In the genomic region with DNA sequence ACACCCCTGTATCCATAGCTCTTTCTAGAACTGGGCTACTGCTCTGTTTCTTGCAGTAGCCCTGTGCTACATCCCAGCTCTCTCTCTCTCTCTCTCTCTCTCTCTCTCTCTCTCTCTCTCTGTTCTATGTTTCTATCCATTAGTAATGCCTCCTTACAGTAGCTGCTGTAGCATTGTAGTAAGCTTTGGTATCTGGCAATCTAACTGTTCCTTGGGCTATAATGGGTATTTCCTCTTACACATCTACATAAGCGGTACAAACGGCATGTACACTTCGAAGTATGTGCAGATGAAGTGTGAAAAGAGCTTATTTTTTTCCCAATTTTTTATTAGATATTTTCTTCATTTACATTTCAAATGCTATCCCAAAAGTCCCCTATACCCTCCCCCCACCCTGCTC, we compare ENCODE assay signal across 28 mouse cellular contexts. TPM values are rescaled to one million over a fixed set of nuclear protein-coding genes. Genes with fewer than 3 reads are reported as not detected.
A peak's percentile ranks its signal among the peaks of the same experiment; 100 is the strongest.
DNase-seq lines count a peak whose midpoint lies in the region; ATAC-seq and TF ChIP-seq lines count a peak whose summit lies in the region.
"Had no signal": no experiment of that assay in that cellular context is flagged by ENCODE, and none has a peak within 500 bp of the region (broad histone marks: within the 10 kb centered on the region; RNA-seq: fewer than 3 reads in every experiment).

No protein-coding gene starts in this region.

- peaks cover 7% of the 10 kb centered on the region; the same call in 1 of the 2 replicates for H3K79me2 ChIP-seq in MEL (ENCODE audit: control insufficient read depth, insufficient read depth, low read length, poor library complexity)

- no peak for ATAC-seq in liver, embryonic 12.5 days
- ATAC-seq: forebrain, embryonic 14.5 days; forebrain, embryonic 16.5 days had no signal

- H3K4me3 ChIP-seq in liver, embryonic 12.5 days: no peak overlapping the region
- H3K4me3 ChIP-seq in MEL (ENCODE audit: control insufficient read depth in 1 of 2, insufficient read depth in 1 of 2, low read depth in 2 of 2, low read length in 2 of 2): peak overlapping the region in 1 of 2 experiments; percentile 44; a peak in 2 of 4 replicates
- H3K4me3 ChIP-seq: embryonic facial prominence, embryonic 13.5 days; embryonic facial prominence, embryonic 15.5 days; erythroblast, embryonic 14.5 days; forebrain, embryonic 10.5 days; forebrain, embryonic 12.5 days had no signal

- TF ChIP-seq EP300 in MEL (IDR thresholded peaks at IDR 0.05; ENCODE audit: low read depth in 1 of 2, low read length in 2 of 2): peak; percentile 64 to 77

- no peak for TF ChIP-seq RAD21 in MEL (IDR thresholded peaks at IDR 0.05; ENCODE audit: low read depth, low read length)

- TF ChIP-seq POLR2A in MEL (IDR thresholded peaks at IDR 0.05; ENCODE audit: control insufficient read depth in 1 of 2, insufficient read depth in 1 of 2, low read depth in 1 of 2, low read length in 2 of 2, poor library complexity in 1 of 2): no peak

- 81% methylated on average over 3 of the region's 3 CpGs for WGBS in liver, embryonic 12.5 days (ENCODE audit: insufficient replicate concordance)

- TF ChIP-seq CTCF in MEL (IDR thresholded peaks at IDR 0.05 in 2 of 3, conservative IDR thresholded peaks at IDR 0.05 in 1 of 3; ENCODE audit: control insufficient read depth in 1 of 3, insufficient read depth in 1 of 3, low read depth in 2 of 3, low read length in 3 of 3, poor library complexity in 1 of 3, severe bottlenecking in 1 of 3): no peak

- peaks cover 71% of the 10 kb centered on the region for H3K4me1 ChIP-seq in liver, embryonic 12.5 days
- peaks cover 28 to 30% of the 10 kb centered on the region in 2 experiments for H3K4me1 ChIP-seq in MEL (ENCODE audit: control insufficient read depth in 1 of 2, insufficient read depth in 2 of 2, low read length in 2 of 2)

- H3K4me2 ChIP-seq in liver, embryonic 12.5 days: no peak overlapping the region
- H3K4me2 ChIP-seq: embryonic facial prominence, embryonic 13.5 days; embryonic facial prominence, embryonic 15.5 days; forebrain, embryonic 12.5 days had no signal

- H3K27ac ChIP-seq in liver, embryonic 12.5 days: peak overlapping the region; percentile 33; the same call in 1 of the 2 replicates
- peak overlapping the region; percentile 70 for H3K27ac ChIP-seq in MEL (ENCODE audit: control insufficient read depth, low read depth, low read length)
- H3K27ac ChIP-seq: embryonic facial prominence, embryonic 13.5 days; embryonic facial prominence, embryonic 15.5 days; forebrain, embryonic 10.5 days; forebrain, embryonic 12.5 days had no signal

- DNase-seq in liver: no peak
- DNase-seq in MEL (ENCODE audit: low read depth, low spot score): peak; percentile 65
- DNase-seq in spleen, postnatal 36 days (ENCODE audit: low spot score in 2 of 2): no peak
- DNase-seq in retina, postnatal 1 day: no peak
- DNase-seq: adrenal gland, adult 2 months; adrenal gland, postnatal 10 days; adrenal gland, postnatal 25 days; cerebellum, adult 11 months; cerebellum, adult 18-20 months; cerebellum, adult 8-10 months; cerebellum, adult 9-11 months; cerebellum, postnatal 14 days; cerebellum, postnatal 36 days; embryo, embryonic 11 days had no signal

- no peaks in the 10 kb centered on the region for H3K9me3 ChIP-seq in liver, embryonic 12.5 days (replicated peaks)
- H3K9me3 ChIP-seq in MEL (replicated peaks; ENCODE audit: insufficient read depth, low read length): no peaks in the 10 kb centered on the region
- H3K9me3 ChIP-seq: embryonic facial prominence, embryonic 13.5 days; embryonic facial prominence, embryonic 15.5 days; forebrain, embryonic 10.5 days; forebrain, embryonic 12.5 days; G1E had no signal

- no peaks in the 10 kb centered on the region for H3K27me3 ChIP-seq in liver, embryonic 12.5 days (replicated peaks)
- no peaks in the 10 kb centered on the region for H3K27me3 ChIP-seq in MEL (ENCODE audit: control insufficient read depth in 1 of 2, insufficient read depth in 2 of 2, low read length in 2 of 2)
- H3K27me3 ChIP-seq: embryonic facial prominence, embryonic 13.5 days; embryonic facial prominence, embryonic 15.5 days; forebrain, embryonic 12.5 days had no signal

- H3K36me3 ChIP-seq in liver, embryonic 12.5 days: peaks cover 19% of the 10 kb centered on the region
- H3K36me3 ChIP-seq in MEL (ENCODE audit: control insufficient read depth in 1 of 2, insufficient read depth in 2 of 2, low read length in 2 of 2): peaks cover 3 to 39% of the 10 kb centered on the region in 2 experiments; a peak in 3 of 4 replicates
- H3K36me3 ChIP-seq: embryonic facial prominence, embryonic 13.5 days; embryonic facial prominence, embryonic 15.5 days; forebrain, embryonic 10.5 days; forebrain, embryonic 12.5 days had no signal

- no peak overlapping the region for H3K9ac ChIP-seq in liver, embryonic 12.5 days
- H3K9ac ChIP-seq in MEL (ENCODE audit: control insufficient read depth, low read depth, low read length, poor library complexity, severe bottlenecking): peak overlapping the region; percentile 30
- H3K9ac ChIP-seq: embryonic facial prominence, embryonic 13.5 days; embryonic facial prominence, embryonic 15.5 days; forebrain, embryonic 12.5 days had no signal

TF ChIP-seq in MEL, 35 proteins besides CTCF, POLR2A, EP300 and RAD21:
- TF ChIP-seq KAT2A (conservative IDR thresholded peaks at IDR 0.05; ENCODE audit: low read depth, low read length) (no peak), SIN3A (IDR thresholded peaks at IDR 0.05; ENCODE audit: low read length) (peak; percentile 20; the same call in 1 of the 2 replicates), JUND (IDR thresholded peaks at IDR 0.05; ENCODE audit: low read depth, low read length) (0 out of 2 replicates have a peak, but pooled peaks have one; percentile 26), GATA1 (IDR thresholded peaks at IDR 0.05; ENCODE audit: low read depth, low read length) (peak; percentile 76), MAZ (IDR thresholded peaks at IDR 0.05; ENCODE audit: low read depth, low read length) (no peak), MYB (IDR thresholded peaks at IDR 0.05; ENCODE audit: low read depth, low read length) (peak; percentile 79), NELFE (IDR thresholded peaks at IDR 0.05; ENCODE audit: low read depth, low read length) (0 out of 2 replicates have a peak, but pooled peaks have one; percentile 21), GABPA (IDR thresholded peaks at IDR 0.05; ENCODE audit: low read depth, low read length) (no peak), MAX (IDR thresholded peaks at IDR 0.05; ENCODE audit: low read length) (peak; percentile 51; the same call in 1 of the 2 replicates), TCF12 (IDR thresholded peaks at IDR 0.05; ENCODE audit: low read depth, low read length) (peak; percentile 42; the same call in 1 of the 2 replicates), ZKSCAN1 (IDR thresholded peaks at IDR 0.05; ENCODE audit: low read depth, low read length) (no peak), USF1 (IDR thresholded peaks at IDR 0.05; ENCODE audit: low read depth, low read length) (no peak), TBP (IDR thresholded peaks at IDR 0.05; ENCODE audit: low read depth, low read length) (no peak), ETS1 (IDR thresholded peaks at IDR 0.05; ENCODE audit: low read depth, low read length) (peak; percentile 52; the same call in 1 of the 2 replicates), HCFC1 (IDR thresholded peaks at IDR 0.05; ENCODE audit: low read depth, low read length) (no peak)

RNA-seq across cellular contexts. Expression of a gene that starts 17.9 kb away (rescaled TPM):
- 20.3 and 24.8 TPM in 2 replicates for polyA plus RNA-seq in liver, embryonic 12.5 days (2016; fragmentation: Nextera tagmentation; extraction: Ambion mirVana)
- total RNA-seq in MEL (2012; rRNA removed): 15.2 and 17.5 TPM in 2 replicates
- polyA plus RNA-seq in MEL (2012; ENCODE audit: insufficient read depth in 1 of 2, insufficient read length in 2 of 2, low read depth in 1 of 2, low replicate concordance in 2 of 2, missing spikeins in 1 of 2): 10 to 100 TPM in 1 of 2 experiments, not detected in 1; 45.4 TPM

RNA-seq across cellular contexts. Expression of a gene that starts 33.1 kb away (rescaled TPM):
- polyA plus RNA-seq in liver, embryonic 12.5 days (2016; fragmentation: Nextera tagmentation; extraction: Ambion mirVana): not detected in 2 replicates
- total RNA-seq in MEL (2012; rRNA removed): not detected in 2 replicates
- polyA plus RNA-seq in MEL (2012; ENCODE audit: insufficient read depth in 1 of 2, insufficient read length in 2 of 2, low read depth in 1 of 2, low replicate concordance in 2 of 2, missing spikeins in 1 of 2): not detected
- total RNA-seq: adrenal gland, postnatal 10 days; adrenal gland, postnatal 25 days; adrenal gland, postnatal 4 days; common myeloid progenitor, adult 5-6 weeks had no signal
- polyA plus RNA-seq: adrenal gland, adult 2 months; brain, embryonic 14.5 days; C2C12; embryonic facial prominence, embryonic 13.5 days; embryonic facial prominence, embryonic 15.5 days; forebrain, embryonic 10.5 days; forebrain, embryonic 12.5 days; forebrain, embryonic 14.5 days; forebrain, embryonic 16.5 days had no signal

RNA-seq across cellular contexts. Expression of a gene that starts 33.1 kb away (rescaled TPM):
- polyA plus RNA-seq in liver, embryonic 12.5 days (2016; fragmentation: Nextera tagmentation; extraction: Ambion mirVana): 404 and 417 TPM in 2 replicates
- 293 and 295 TPM in 2 replicates for total RNA-seq in MEL (2012; rRNA removed)
- 100 to 1,000 TPM in 1 of 2 experiments, not detected in 1; 269 TPM for polyA plus RNA-seq in MEL (2012; ENCODE audit: insufficient read depth in 1 of 2, insufficient read length in 2 of 2, low read depth in 1 of 2, low replicate concordance in 2 of 2, missing spikeins in 1 of 2)

RNA-seq across cellular contexts. Expression of a gene that starts 38.0 kb away (rescaled TPM):
- polyA plus RNA-seq in liver, embryonic 12.5 days (2016; fragmentation: Nextera tagmentation; extraction: Ambion mirVana): 0.05 TPM in 1 of 2 replicates, not detected in the other
- 0.10 TPM in 1 of 2 replicates, not detected in the other for total RNA-seq in MEL (2012; rRNA removed)
- polyA plus RNA-seq in MEL (2012; ENCODE audit: insufficient read depth in 1 of 2, insufficient read length in 2 of 2, low read depth in 1 of 2, low replicate concordance in 2 of 2, missing spikeins in 1 of 2): under 1 TPM in 1 of 2 experiments, not detected in 1; 0.03 TPM
- total RNA-seq: common myeloid progenitor, adult 5-6 weeks had no signal
- polyA plus RNA-seq: adrenal gland, adult 2 months; erythroblast, embryonic 14.5 days; G1E had no signal

RNA-seq across cellular contexts. Expression of a gene that starts 53.0 kb away (rescaled TPM):
- 3.4 TPM in 2 replicates for polyA plus RNA-seq in liver, embryonic 12.5 days (2016; fragmentation: Nextera tagmentation; extraction: Ambion mirVana)
- not detected in 2 replicates for total RNA-seq in MEL (2012; rRNA removed)
- polyA plus RNA-seq in MEL (2012; ENCODE audit: insufficient read depth in 1 of 2, insufficient read length in 2 of 2, low read depth in 1 of 2, low replicate concordance in 2 of 2, missing spikeins in 1 of 2): under 1 TPM in 1 of 2 experiments, not detected in 1; 0.04 TPM
- total RNA-seq: common myeloid progenitor, adult 5-6 weeks had no signal
- polyA plus RNA-seq: embryonic facial prominence, embryonic 11.5 days; erythroblast, embryonic 14.5 days; forebrain, embryonic 10.5 days; G1E had no signal
